21 mouse cellular contexts compared by ENCODE assay signal in the genomic region with DNA sequence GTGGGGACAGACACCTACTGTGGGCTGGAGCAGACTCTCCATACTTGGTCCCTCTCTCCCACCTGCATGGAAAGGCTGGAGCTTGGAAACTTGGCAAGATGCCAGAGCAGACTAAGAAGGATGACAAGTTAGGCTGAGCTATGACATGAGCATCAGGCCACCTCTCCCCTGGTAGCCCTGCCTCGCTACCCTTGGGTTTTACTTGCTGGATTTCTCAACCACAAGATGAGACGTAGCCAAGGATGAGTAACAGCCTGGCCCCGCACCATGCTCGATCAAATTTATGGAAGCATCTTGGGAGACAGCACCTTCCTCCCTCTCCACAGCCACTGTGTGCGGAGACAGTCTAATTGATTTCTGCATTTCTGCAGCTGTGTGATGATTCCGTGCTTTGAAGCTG. TPM values are rescaled to one million over a fixed set of nuclear protein-coding genes. Genes with fewer than 3 reads are reported as not detected.
DNase-seq lines count a peak whose midpoint lies in the region; ATAC-seq lines count a peak whose summit lies in the region.
"Had no signal": no experiment of that assay in that cellular context is flagged by ENCODE, and none has a peak within 500 bp of the region (broad histone marks: within the 10 kb centered on the region; RNA-seq: fewer than 3 reads in every experiment).

No protein-coding gene starts in this region.

- no peak overlapping the region for H3K4me2 ChIP-seq in midbrain, embryonic 11.5 days
- H3K4me2 ChIP-seq: intestine, embryonic 15.5 days; kidney, embryonic 15.5 days had no signal

- no peaks in the 10 kb centered on the region for H3K27me3 ChIP-seq in midbrain, embryonic 10.5 days (ENCODE audit: low read depth, poor library complexity, severe bottlenecking)
- H3K27me3 ChIP-seq in midbrain, embryonic 11.5 days (ENCODE audit: control insufficient read depth, insufficient read depth, low read length) = no peaks in the 10 kb centered on the region
- H3K27me3 ChIP-seq: intestine, embryonic 15.5 days; kidney, embryonic 15.5 days had no signal

- peak overlapping the region; percentile 9; the same call in 1 of the 2 replicates for H3K27ac ChIP-seq in midbrain, embryonic 10.5 days (replicated peaks)
- H3K27ac ChIP-seq in midbrain, embryonic 11.5 days (ENCODE audit: low read depth, low read length) = no peak overlapping the region
- H3K27ac ChIP-seq: heart, adult 2 months; intestine, embryonic 15.5 days; kidney, embryonic 15.5 days had no signal

- peaks cover 36% of the 10 kb centered on the region for H3K4me1 ChIP-seq in midbrain, embryonic 10.5 days
- peaks cover 15% of the 10 kb centered on the region for H3K4me1 ChIP-seq in midbrain, embryonic 11.5 days (ENCODE audit: control insufficient read depth, insufficient read depth, low read length)

- no peak for ATAC-seq in midbrain, embryonic 11.5 days (ENCODE audit: low FRiP score)
- ATAC-seq: intestine, embryonic 15.5 days; liver, postnatal 0 days had no signal

- intact Hi-C loops in gastrocnemius, postnatal 14 days (cut with DNase I; ENCODE audit: low total_unique reads) = no loop called here

- H3K9me3 ChIP-seq in midbrain, embryonic 10.5 days (replicated peaks) = no peaks in the 10 kb centered on the region
- no peaks in the 10 kb centered on the region for H3K9me3 ChIP-seq in midbrain, embryonic 11.5 days (ENCODE audit: control insufficient read depth, low read length)
- H3K9me3 ChIP-seq: intestine, embryonic 15.5 days; kidney, embryonic 15.5 days had no signal

- H3K36me3 ChIP-seq in midbrain, embryonic 10.5 days = no peaks in the 10 kb centered on the region
- H3K36me3 ChIP-seq in midbrain, embryonic 11.5 days (ENCODE audit: control insufficient read depth, insufficient read depth, low read length) = no peaks in the 10 kb centered on the region
- H3K36me3 ChIP-seq: intestine, embryonic 15.5 days had no signal

- 87% methylated on average over 6 of the region's 6 CpGs for WGBS in midbrain, embryonic 10.5 days
- WGBS in midbrain, embryonic 11.5 days = 91% methylated on average over 6 of the region's 6 CpGs

- DNase-seq in adrenal gland, postnatal 36 days = peak; percentile 16 to 37
- no peak for DNase-seq in adrenal gland, postnatal 25 days
- peak; percentile 34 for DNase-seq in gastrocnemius, postnatal 14 days
- no peak for DNase-seq in gastrocnemius, adult 18-20 months (ENCODE audit: low spot score)
- no peak for DNase-seq in midbrain, embryonic 10.5 days (ENCODE audit: low spot score)
- DNase-seq in midbrain, embryonic 11.5 days (ENCODE audit: low spot score, missing footprints) = no peak
- DNase-seq in adipocyte (ENCODE audit: low spot score) = peak; percentile 86
- DNase-seq in kidney, postnatal 36 days = no peak
- DNase-seq: B cell, adult 2 months; cerebellum, adult 11-12 months; cerebellum, postnatal 36 days; heart, adult 2 months; heart, postnatal 36 days; layer of hippocampus, postnatal 36 days; liver; liver, postnatal 0 days; lung, postnatal 14 days; spleen, adult 18-20 months had no signal

- no peak overlapping the region for H3K4me3 ChIP-seq in midbrain, embryonic 10.5 days
- H3K4me3 ChIP-seq in midbrain, embryonic 11.5 days (ENCODE audit: low read depth, low read length) = no peak overlapping the region
- H3K4me3 ChIP-seq: erythroblast, embryonic 14.5 days; heart, adult 2 months; intestine, embryonic 15.5 days; kidney, embryonic 15.5 days had no signal

- H3K9ac ChIP-seq in midbrain, embryonic 11.5 days (ENCODE audit: low read length) = no peak overlapping the region
- H3K9ac ChIP-seq: intestine, embryonic 15.5 days; kidney, embryonic 15.5 days; liver, postnatal 0 days had no signal

RNA-seq across cellular contexts. Expression of gene Tspan9, which starts 28.3 kb away (rescaled TPM):
- 10 to 100 TPM; 52.0 to 57.2 TPM for total RNA-seq in adrenal gland, postnatal 36 days (2021)
- total RNA-seq in adrenal gland, postnatal 25 days (2021) = 44.1 and 46.6 TPM in 2 replicates
- total RNA-seq in gastrocnemius, postnatal 14 days (2021) = 10 to 100 TPM; 45.6 to 71.6 TPM
- 10 to 100 TPM; 31.2 to 47.6 TPM for total RNA-seq in gastrocnemius, adult 18-20 months (2021)
- polyA plus RNA-seq in midbrain, embryonic 10.5 days (2016; fragmentation: Nextera tagmentation; extraction: Ambion mirVana) = 48.0 and 52.6 TPM in 2 replicates
- 32.7 and 44.1 TPM in 2 replicates for polyA plus RNA-seq in midbrain, embryonic 11.5 days (2014; fragmentation: Nextera tagmentation; extraction: Ambion mirVana)

Comparison
In these comparisons a context has a peak if more than half of its experiments do, and no peak if none do; other contexts are left out.
1. DNase-seq: peak in adrenal gland, postnatal 36 days (2 of 2), gastrocnemius, postnatal 14 days (single experiment) and adipocyte (single experiment); none in adrenal gland, postnatal 25 days (single experiment), gastrocnemius, adult 18-20 months (single experiment), midbrain, embryonic 10.5 days (single experiment), midbrain, embryonic 11.5 days (single experiment) and kidney, postnatal 36 days (0 of 2).